Mouse (Mus musculus) liver, embryonic 14.5 days (tissue): Measurements from ENCODE around the gene Gtf2a1.

ENCODE experiments used
- CTCF ChIP-seq: IDR thresholded peaks from 2 replicates; pipeline ENCODE4 v1.5.1; 2016; ENCODE audit warnings: antibody characterized with exemption, low read depth, control low read depth
- EP300 ChIP-seq: IDR thresholded peaks from 2 replicates; pipeline ENCODE4 v1.6.1; 2016; ENCODE audit warnings: antibody characterized with exemption, low read depth

DNA sequence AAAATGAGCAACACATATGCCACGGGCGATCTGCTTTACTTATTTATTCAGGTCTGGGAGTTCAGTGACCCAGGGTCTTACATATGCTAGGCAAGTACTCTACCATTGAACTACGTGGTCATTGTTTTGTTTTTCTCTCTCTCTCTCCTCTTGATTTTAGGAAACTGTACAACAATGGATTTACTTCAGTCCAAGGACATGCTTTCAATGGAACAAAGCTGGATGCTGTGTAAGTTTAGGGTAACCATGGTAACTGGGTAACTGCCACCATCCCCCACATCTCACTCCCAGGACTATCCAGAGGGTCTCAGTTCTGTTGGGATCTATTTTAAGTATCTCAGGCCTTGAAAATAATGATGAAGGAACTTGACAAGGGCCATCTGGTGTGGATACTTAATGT lies 78.5 kb downstream of the Gtf2a1 start:
- TF ChIP-seq CTCF (no peak), EP300 (no peak)
